Mouse (Mus musculus): Measurements from ENCODE around the gene Fam76b. TPM values are rescaled to one million over a fixed set of nuclear protein-coding genes. Genes with fewer than 3 reads are reported as not detected.
"Not testable (repeated sequence)": the region's sequence is repeated elsewhere in the genome, so short reads cannot be mapped to it uniquely, and the experiment has no call there.

The Fam76b gene
- 10 to 100 TPM; 17.0 to 24.7 (median 22.4) TPM for total RNA-seq (2022)

DNA sequence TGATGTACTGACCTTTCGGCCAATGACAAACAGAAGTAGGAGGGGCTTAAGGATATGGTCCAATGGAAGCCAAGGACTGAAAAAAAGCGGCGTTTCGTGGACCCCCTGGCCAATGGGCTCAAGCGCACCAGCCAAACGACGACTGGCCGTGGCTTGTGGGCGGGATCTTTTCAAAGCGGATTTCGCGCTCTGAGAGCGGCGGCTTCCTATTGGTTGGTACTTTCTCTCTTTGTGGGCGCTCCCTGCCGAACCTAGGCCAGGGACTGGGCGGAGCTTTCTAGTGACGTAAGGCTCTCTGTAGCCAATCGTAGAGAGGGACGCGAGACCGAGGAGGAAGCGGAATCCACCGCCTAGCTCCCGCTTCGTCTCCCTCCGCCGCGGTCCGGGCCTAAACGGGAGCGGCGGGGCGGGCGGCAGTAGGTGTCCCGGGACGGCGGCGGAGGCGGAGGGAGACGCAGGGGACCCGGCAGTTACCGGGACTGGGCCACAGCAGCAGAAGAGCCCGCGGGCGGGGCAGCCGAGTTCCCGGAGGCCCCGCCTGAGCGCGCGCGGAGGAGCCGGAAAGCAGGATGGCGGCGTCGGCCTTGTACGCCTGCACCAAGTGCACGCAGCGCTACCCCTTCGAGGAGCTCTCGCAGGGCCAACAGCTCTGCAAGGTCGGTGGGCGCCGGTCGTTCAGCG is at the start of gene Fam76b:
Gene Fam76b (plus strand): TSS at position 311 of the 681 bp plus-strand sequence.
- peak; percentile 100 for DNase-seq (ENCODE audit: low spot score in 2 of 2)

DNA sequence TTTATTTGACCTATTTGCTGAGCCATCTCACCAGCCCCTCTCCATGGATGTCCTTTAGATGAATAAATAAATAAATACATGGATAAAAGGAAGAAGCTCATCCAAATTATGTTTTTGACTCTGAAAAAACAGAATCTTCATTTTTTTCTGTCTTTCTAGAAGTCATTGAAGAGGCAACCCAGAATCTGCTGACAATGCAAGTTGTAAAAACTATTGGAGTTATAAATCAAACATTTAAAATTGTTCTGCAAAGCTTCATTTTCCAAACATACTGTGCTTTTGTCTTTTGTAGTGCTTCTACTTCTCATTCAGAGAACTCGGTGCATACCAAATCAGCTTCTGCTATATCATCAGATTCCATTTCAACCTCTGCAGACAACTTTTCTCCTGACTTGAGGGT is 45.5 kb upstream of the Fam76b start:
- no peak for DNase-seq (ENCODE audit: low spot score in 2 of 2)

DNA sequence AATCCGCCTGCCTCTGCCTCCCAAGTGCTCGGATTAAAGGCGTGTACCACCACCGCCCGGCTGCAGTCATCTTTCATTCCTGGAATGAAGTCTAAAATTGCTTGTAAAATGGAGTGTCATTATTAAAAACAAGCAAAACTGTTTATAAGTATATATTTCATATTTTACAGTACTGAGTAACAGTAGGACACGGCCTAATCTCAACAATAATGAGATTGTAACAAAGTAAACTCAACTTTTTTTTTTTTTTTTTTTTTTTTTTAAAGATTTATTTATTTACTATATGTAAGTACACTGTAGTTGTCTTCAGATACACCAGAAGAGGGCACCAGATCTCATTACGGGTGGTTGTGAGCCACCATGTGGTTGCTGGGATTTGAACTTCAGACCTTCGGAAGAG is 36.7 kb upstream of the Fam76b start:
- DNase-seq (ENCODE audit: low spot score in 2 of 2) = not testable (repeated sequence)

GRCm38 (mm10) chr9:13794302-13794701 is 33.2 kb upstream of the Fam76b start:
- DNase-seq (ENCODE audit: low spot score in 2 of 2) = no peak

GRCm38 (mm10) chr9:13794756-13795155 is 32.8 kb upstream of the Fam76b start:
- DNase-seq (ENCODE audit: low spot score in 2 of 2) = no peak

DNA sequence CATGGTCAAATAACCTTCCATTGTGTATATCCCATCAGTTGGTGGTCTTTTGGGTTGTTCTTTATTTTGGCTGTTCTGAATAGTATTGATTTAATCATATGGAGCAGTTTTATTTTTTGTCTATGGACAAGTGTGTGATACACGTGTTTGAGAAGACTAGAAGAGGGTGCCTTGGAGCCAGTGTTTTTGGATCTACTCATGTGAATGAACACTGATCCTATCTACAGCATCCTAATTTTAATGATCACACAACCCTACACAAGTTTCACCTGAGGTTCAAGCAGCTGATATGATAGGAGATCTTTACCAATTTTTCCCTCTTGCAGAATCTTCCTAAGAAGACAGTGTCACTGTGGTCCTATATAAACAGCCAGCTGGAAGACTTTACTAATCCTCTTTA is 23.0 kb upstream of the Fam76b start:
- no peak for DNase-seq (ENCODE audit: low spot score in 2 of 2)

DNA sequence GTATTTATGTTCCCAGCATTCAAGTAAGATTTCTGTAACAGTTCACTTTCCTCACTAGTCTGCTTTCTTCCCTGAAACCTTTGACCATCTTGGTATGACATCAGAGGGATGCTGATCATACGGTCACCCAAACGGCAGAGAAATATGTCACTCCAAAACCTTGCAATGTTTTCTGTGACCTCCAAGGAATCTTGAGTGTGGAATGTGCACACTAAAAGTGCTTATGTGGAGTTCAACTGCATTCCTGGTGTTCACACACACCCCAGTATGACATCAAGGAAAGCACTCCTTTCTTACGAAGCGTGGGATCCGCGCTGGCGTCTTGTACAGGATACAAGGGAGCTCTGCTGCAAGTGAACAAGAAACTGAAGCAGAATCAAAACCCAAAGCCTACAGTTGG is 20.7 kb upstream of the Fam76b start:
- no peak for DNase-seq (ENCODE audit: low spot score in 2 of 2)

GRCm38 (mm10) chr9:13807657-13808056 is 19.9 kb upstream of the Fam76b start:
- no peak for DNase-seq (ENCODE audit: low spot score in 2 of 2)

- no peak for DNase-seq (ENCODE audit: low spot score in 2 of 2)
Measured at GRCm38 (mm10) chr9:13809937-13810336, 17.6 kb upstream of the Fam76b start.

GRCm38 (mm10) chr9:13818369-13818768 is 9.1 kb upstream of the Fam76b start:
- DNase-seq (ENCODE audit: low spot score in 2 of 2) = no peak

DNA sequence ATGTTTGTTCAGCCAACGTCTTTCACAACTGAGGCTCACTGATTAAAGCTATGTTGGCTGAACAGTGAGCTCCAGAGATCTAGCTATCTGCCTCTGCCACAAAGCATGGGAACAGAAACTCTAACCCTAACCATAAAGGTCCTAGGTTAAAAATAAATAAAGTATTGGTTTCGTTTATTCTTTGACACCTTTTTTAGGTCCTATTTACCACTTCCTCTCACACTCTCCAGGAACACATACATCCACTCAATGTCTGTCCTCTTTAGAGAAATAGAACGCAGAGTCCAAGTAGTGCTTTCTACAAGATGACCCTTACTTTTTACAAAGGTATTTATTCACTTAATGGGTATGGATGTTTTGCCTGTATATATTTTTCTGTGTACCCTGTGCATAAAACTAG is 6.7 kb upstream of the Fam76b start:
- no peak for DNase-seq (ENCODE audit: low spot score in 2 of 2)

DNA sequence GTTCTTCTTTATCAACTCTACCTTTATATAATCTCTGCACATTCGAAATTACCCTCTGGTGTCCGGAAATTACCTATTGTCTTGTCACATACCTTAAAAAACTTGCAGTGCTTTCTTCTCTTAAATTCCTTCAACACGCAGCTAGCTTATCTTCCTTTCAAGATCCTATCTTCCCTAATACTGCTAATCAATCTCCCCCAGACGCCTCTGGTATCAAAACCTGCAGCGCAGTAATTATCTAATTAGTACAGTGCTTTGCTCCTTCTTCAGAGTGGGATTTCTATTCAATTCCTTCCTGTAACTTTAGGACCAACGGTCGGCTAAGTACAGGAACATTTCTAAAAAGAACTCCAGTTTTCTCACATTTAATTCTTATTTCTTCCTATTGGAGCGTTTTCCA is 1.6 kb upstream of the Fam76b start:
- no peak for DNase-seq (ENCODE audit: low spot score in 2 of 2)

DNA sequence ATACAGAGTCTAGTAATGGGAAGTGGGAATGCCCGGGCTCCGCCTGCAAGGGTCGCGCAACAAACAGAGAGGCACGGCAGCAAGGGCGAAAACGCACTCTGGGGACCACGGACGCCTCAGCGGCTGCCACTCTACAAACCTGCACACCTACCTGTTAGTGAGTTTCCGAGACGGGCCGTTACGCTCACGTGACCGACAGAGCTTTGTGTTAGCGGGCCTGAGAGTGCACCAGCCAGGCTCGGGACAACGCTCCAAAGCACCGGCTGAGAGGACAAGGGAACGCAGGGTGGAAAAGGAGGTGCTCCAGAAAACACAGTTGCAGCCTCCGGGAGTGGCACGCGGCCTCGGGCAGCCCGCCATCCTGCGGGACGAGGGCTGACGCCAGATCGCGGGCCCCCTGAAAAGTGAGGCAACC is 1.1 kb upstream of the Fam76b start:
- peak in 1 of 2 experiments; percentile 61 for DNase-seq (ENCODE audit: low spot score in 2 of 2)

DNA sequence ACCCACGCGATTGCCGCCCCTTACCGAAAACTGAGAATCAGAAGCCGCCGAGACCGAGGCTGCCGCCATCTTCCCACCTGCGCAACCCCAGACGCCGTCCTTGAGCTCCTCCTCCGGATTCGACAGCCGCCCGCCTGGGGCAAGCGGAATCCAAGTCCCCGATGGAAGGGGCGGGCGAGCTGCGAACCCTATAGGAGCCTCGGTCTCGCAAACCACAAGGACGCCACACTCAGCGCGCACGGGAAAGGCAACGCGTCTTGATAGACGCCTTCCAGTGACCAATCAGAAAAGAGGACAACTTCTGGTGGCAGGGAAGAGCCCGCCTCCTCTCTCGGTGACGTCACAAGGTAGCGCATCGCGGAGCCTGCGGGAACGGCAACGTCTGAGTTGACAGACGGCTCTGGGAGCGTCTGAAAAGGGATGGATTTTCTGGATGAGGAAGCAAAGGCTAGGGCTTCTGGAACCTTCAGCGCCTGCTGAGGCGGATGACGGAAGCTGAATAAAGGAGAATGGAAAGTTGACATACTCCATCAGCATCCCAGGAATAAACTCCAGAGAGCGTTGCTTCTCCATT is 597 bp upstream of the Fam76b start, which contains the start of gene Cep57:
Gene Cep57 (minus strand): TSS at position 276 of the 574 bp plus-strand sequence.
- DNase-seq (ENCODE audit: low spot score in 2 of 2) = peak; percentile 97

GRCm38 (mm10) chr9:13828087-13828441 is 548 bp downstream of the Fam76b start:
- no peak for DNase-seq (ENCODE audit: low spot score in 2 of 2)

DNA sequence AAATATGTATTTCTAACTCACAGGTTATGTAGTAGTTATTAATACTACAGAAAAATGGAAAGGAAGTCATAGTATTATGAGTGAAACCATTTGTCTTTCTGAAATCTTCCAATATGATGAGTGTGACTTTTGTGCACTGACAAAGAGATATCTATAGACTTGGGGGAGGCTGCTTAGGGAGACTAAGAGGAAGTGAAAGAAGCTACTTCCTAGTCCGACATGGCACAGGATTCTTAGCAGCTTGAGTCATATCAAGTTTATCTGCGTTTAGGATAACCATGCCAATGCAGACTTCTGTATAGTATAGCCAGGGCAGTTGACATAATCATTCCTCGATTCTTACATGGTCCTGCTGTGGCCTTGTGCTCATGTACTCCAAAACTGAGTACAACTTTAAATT is 7.7 kb downstream of the Fam76b start:
- no peak for DNase-seq (ENCODE audit: low spot score in 2 of 2)

- DNase-seq (ENCODE audit: low spot score in 2 of 2) = no peak
Measured at GRCm38 (mm10) chr9:13836726-13837125, 9.2 kb downstream of the Fam76b start.

DNA sequence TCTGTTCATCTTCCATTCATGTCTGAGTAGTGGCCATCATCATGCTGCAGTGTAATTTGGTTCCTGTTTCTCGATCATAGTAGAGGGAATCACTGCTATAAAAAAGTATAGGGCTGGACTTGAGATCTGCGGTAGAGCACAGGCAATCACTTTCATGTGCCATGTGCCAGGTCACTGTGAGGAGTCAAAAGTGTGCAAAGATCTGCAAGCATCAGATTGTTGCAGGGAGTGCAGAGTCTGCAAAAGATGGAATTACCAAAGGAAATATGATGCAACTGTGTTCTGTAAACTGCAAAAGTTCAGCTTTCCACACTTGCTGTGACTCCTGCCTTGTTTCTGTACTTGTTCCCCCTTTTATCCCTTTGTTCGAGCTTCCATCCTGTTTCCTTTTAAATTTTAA is 20.1 kb downstream of the Fam76b start:
- no peak for DNase-seq (ENCODE audit: low spot score in 2 of 2)

GRCm38 (mm10) chr9:13848481-13849480 is 21.3 kb downstream of the Fam76b start:
- peak; percentile 28 to 31 for DNase-seq (ENCODE audit: low spot score in 2 of 2)

DNA sequence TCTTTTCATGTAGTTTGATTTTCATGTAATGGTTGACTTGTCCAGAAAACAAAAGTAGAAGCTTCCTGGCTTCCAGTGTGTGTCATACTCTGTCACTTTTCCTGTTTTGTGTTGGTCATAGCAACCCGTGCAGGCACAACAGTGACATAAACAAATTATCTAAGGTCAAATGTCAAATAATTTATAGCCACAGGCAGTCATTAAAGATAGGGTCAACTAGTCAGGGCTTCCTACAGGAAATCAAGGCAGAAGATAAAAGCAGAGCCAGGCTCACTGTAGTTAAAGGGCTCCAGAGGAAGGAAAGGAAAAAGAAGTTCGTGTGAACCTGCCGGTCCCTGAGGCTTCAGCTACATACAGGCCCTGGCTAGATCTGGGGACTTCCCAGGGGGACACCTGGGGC is 26.4 kb downstream of the Fam76b start:
- DNase-seq (ENCODE audit: low spot score in 2 of 2) = no peak

DNA sequence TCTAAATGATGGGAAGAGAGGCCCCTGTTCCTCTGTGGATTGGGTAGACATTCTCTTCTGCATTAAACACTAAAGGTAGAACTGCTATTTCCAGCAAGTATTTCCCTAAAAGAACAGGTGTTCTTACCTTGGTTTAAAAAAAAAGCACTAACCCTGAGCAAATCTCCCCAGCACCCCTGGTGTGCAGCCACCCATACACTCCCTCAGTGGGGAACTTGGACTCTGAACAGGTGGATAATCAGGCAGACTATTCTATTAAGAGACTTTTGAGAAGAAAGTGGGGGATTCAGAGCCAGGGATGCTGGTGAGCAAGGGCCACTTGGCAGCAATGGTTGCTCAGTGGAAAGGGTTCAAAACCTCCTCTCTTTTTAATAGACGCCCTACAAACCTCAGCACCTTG is 28.7 kb downstream of the Fam76b start:
- DNase-seq (ENCODE audit: low spot score in 2 of 2) = no peak

GRCm38 (mm10) chr9:13856777-13857176 is 29.3 kb downstream of the Fam76b start:
- no peak for DNase-seq (ENCODE audit: low spot score in 2 of 2)

Data from layer of hippocampus, adult 8-10 months (tissue).